20 mouse cellular contexts compared by ENCODE assay signal in genomic region chr6:43363291-43363820, GRCm38 (mm10). TPM values are rescaled to one million over a fixed set of nuclear protein-coding genes. Genes with fewer than 3 reads are reported as not detected.
"Had no signal": no experiment of that assay in that cellular context is flagged by ENCODE, and none has a peak within 500 bp of the region (broad histone marks: within the 10 kb centered on the region; RNA-seq: fewer than 3 reads in every experiment).

No protein-coding gene starts in this region.

- H3K4me1 ChIP-seq: megakaryocyte, embryonic 14.5 days; midbrain, embryonic 15.5 days; neural tube, embryonic 12.5 days; stomach, embryonic 15.5 days had no signal

- H3K27ac ChIP-seq: midbrain, embryonic 13.5 days; midbrain, embryonic 15.5 days; neural tube, embryonic 12.5 days; stomach, embryonic 15.5 days; stomach, postnatal 0 days had no signal

- ATAC-seq: midbrain, embryonic 13.5 days; midbrain, embryonic 15.5 days had no signal

- H3K27me3 ChIP-seq: megakaryocyte, embryonic 14.5 days; midbrain, embryonic 13.5 days; midbrain, embryonic 15.5 days; neural tube, embryonic 12.5 days; stomach, embryonic 15.5 days had no signal

- H3K4me3 ChIP-seq: megakaryocyte, embryonic 14.5 days; midbrain, embryonic 13.5 days; midbrain, embryonic 15.5 days; neural tube, embryonic 12.5 days; stomach, embryonic 15.5 days had no signal

- DNase-seq: lung, adult 18-20 months; lung, embryonic 14.5 days; lung, postnatal 10 days; lung, postnatal 4 days; right cerebral cortex, postnatal 14 days; thymus, adult 18-20 months; thymus, postnatal 14 days; thymus, postnatal 36 days had no signal

- H3K36me3 ChIP-seq: midbrain, embryonic 13.5 days; midbrain, embryonic 15.5 days; neural tube, embryonic 12.5 days; stomach, embryonic 15.5 days had no signal

RNA-seq across cellular contexts. Expression of gene Nobox, which starts 54.0 kb away (rescaled TPM):
- total RNA-seq: midbrain, postnatal 0 days; monocyte, adult 5-6 weeks; neutrophil, adult 5-6 weeks had no signal
- polyA plus RNA-seq: midbrain, embryonic 11.5 days; midbrain, embryonic 13.5 days; midbrain, embryonic 15.5 days; midbrain, postnatal 0 days; neural tube, embryonic 12.5 days; neural tube, embryonic 14.5 days; spleen, adult 2 months; stomach, postnatal 0 days had no signal
